ENCODE assay signal across 8 mouse cellular contexts in the genomic region with DNA sequence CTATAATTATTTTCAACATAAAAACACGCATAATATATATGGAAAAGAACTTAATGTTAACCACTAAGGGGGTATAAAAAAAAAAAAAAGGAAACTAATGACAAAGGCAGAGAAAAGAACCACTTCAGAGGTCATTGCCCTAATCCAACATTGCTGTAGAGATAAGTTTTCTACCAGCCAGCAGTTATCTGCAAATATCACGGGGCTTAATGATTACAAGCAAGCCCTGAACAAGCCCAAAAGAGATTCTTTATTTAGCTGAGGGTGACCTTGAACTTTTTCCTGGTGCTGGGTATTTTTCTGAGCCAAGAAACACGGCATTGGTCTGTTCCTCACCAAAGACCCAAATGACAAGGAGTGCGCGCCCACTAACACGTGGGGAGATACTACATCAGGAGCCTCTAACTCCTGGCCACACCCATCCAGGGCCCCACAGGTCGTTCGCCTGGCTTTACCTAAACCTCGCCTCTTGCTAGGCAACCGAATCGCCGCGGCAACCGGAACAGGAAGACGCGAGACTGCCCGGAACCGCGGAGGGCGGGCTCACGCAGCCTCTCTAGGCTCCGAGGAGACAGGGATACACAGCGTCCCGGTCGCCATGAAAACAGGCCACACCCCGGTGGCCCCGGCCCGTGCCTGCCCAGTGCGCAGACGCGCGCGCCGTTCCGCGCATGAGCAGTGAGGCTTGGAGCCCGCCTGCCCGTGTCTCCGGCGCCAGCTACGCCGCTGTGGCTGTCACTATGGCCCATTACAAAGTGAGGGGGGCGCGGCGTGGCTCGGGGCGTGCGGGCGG. TPM values are rescaled to one million over a fixed set of nuclear protein-coding genes. Genes with fewer than 3 reads are reported as not detected.
DNase-seq lines count a peak whose midpoint lies in the region; ATAC-seq and TF ChIP-seq lines count a peak whose summit lies in the region.

Gene Mycbp, plus strand, starts transcription at position 500 of the 793 bp plus-strand sequence.

- no peaks in the 10 kb centered on the region for H3K27me3 ChIP-seq in G1E (ENCODE audit: insufficient read depth, low read length)
- H3K27me3 ChIP-seq in forebrain, embryonic 16.5 days (replicated peaks; ENCODE audit: control insufficient read depth, insufficient read depth, low read length) = no peaks in the 10 kb centered on the region
- no peaks in the 10 kb centered on the region for H3K27me3 ChIP-seq in lung, embryonic 14.5 days (ENCODE audit: insufficient read depth, low read length)
- no peaks in the 10 kb centered on the region for H3K27me3 ChIP-seq in thymus, adult 2 months (ENCODE audit: control insufficient read depth, insufficient read depth, low read length)

- peaks cover 24% of the 10 kb centered on the region for H3K4me1 ChIP-seq in G1E (ENCODE audit: insufficient read depth, low read depth, low read length)
- H3K4me1 ChIP-seq in forebrain, embryonic 16.5 days (replicated peaks; ENCODE audit: control insufficient read depth, insufficient read depth, low read length) = peaks cover 12% of the 10 kb centered on the region; the same call in 1 of the 2 replicates
- peaks cover 5% of the 10 kb centered on the region; the same call in 1 of the 2 replicates for H3K4me1 ChIP-seq in lung, embryonic 14.5 days (ENCODE audit: insufficient read depth)
- no peaks in the 10 kb centered on the region for H3K4me1 ChIP-seq in olfactory bulb, adult 2 months (ENCODE audit: control insufficient read depth, insufficient read depth, low read length)
- no peaks in the 10 kb centered on the region for H3K4me1 ChIP-seq in thymus, adult 2 months (replicated peaks; ENCODE audit: control insufficient read depth, insufficient read depth, low read length)

- H3K4me3 ChIP-seq in G1E (ENCODE audit: low read depth, low read length) = peak within 1 kb of the TSS; percentile 84
- peak within 1 kb of the TSS; percentile 73 for H3K4me3 ChIP-seq in forebrain, embryonic 16.5 days (replicated peaks; ENCODE audit: low read length)
- peak within 1 kb of the TSS; percentile 84 for H3K4me3 ChIP-seq in layer of hippocampus, adult 2 months
- peak within 1 kb of the TSS; percentile 74 for H3K4me3 ChIP-seq in lung, embryonic 14.5 days (ENCODE audit: low read depth, low read length)
- peak within 1 kb of the TSS; percentile 77 for H3K4me3 ChIP-seq in olfactory bulb, adult 2 months (ENCODE audit: insufficient read depth, low read depth, low read length)
- peak within 1 kb of the TSS; percentile 72 for H3K4me3 ChIP-seq in thymus, adult 2 months (ENCODE audit: control insufficient read depth, insufficient read depth, low read length)

- peak; percentile 63; the same call in 1 of the 2 replicates for TF ChIP-seq POLR2A in olfactory bulb, adult 2 months (IDR thresholded peaks at IDR 0.05; ENCODE audit: insufficient read depth, low read depth, low read length)
- peak; percentile 42; the same call in 1 of the 2 replicates for TF ChIP-seq POLR2A in thymus, adult 2 months (IDR thresholded peaks at IDR 0.05; ENCODE audit: control insufficient read depth, extremely low read depth, insufficient read depth, low read length, poor library complexity)

- intact Hi-C loops in heart, postnatal 36 days (cut with DNase I) = loop anchor here (5.0 kb wide), 1 partner anchor 492 kb away; no protein-coding TSS in a partner anchor

- no peak for TF ChIP-seq CTCF in G1E (IDR thresholded peaks at IDR 0.05; ENCODE audit: low read depth, low read length)
- no peak for TF ChIP-seq CTCF in layer of hippocampus, adult 2 months (conservative IDR thresholded peaks at IDR 0.05)
- TF ChIP-seq CTCF in lung, embryonic 14.5 days (IDR thresholded peaks at IDR 0.05; ENCODE audit: low read depth) = no peak
- TF ChIP-seq CTCF in olfactory bulb, adult 2 months (IDR thresholded peaks at IDR 0.05; ENCODE audit: insufficient read depth, low read depth, low read length) = no peak
- peak; percentile 33 for TF ChIP-seq CTCF in thymus, adult 2 months (IDR thresholded peaks at IDR 0.05; ENCODE audit: borderline replicate concordance, control insufficient read depth, extremely low read depth, insufficient read depth, low read length, poor library complexity)

- no peaks in the 10 kb centered on the region for H3K9me3 ChIP-seq in G1E (replicated peaks)
- H3K9me3 ChIP-seq in forebrain, embryonic 16.5 days (ENCODE audit: control insufficient read depth, low read length) = no peaks in the 10 kb centered on the region
- H3K9me3 ChIP-seq in lung, embryonic 14.5 days (ENCODE audit: low read depth, low read length) = no peaks in the 10 kb centered on the region

- WGBS in forebrain, embryonic 16.5 days = 2% methylated on average over 49 of the region's 49 CpGs
- WGBS in lung, embryonic 14.5 days = 1% methylated on average over 49 of the region's 49 CpGs
- 1% methylated on average over 49 of the region's 49 CpGs for WGBS in olfactory bulb, adult 2 months
- WGBS in thymus, adult 2 months = 2% methylated on average over 49 of the region's 49 CpGs

- peak; percentile 97 for ATAC-seq in G1E (ENCODE audit: extremely low read depth, insufficient number of reproducible peaks, low FRiP score, poor library complexity, severe bottlenecking)
- peak; percentile 100 for ATAC-seq in forebrain, embryonic 16.5 days
- ATAC-seq in lung, embryonic 14.5 days (ENCODE audit: insufficient read depth) = peak; percentile 100

- peak within 1 kb of the TSS; percentile 91 for H3K4me2 ChIP-seq in forebrain, embryonic 16.5 days (ENCODE audit: low read length)
- peak within 1 kb of the TSS; percentile 77 for H3K4me2 ChIP-seq in lung, embryonic 14.5 days

- peaks cover 27% of the 10 kb centered on the region for H3K36me3 ChIP-seq in G1E (replicated peaks)
- peaks cover 2% of the 10 kb centered on the region; the same call in 1 of the 2 replicates for H3K36me3 ChIP-seq in forebrain, embryonic 16.5 days (ENCODE audit: control insufficient read depth, insufficient read depth)
- peaks cover 14% of the 10 kb centered on the region for H3K36me3 ChIP-seq in lung, embryonic 14.5 days (ENCODE audit: insufficient read depth)
- H3K36me3 ChIP-seq in thymus, adult 2 months (ENCODE audit: control insufficient read depth, insufficient read depth, low read length) = no peaks in the 10 kb centered on the region

- peak; percentile 96 for DNase-seq in G1E (ENCODE audit: low spot score)
- peak; percentile 99 to 100 for DNase-seq in cerebellum, adult 18-20 months
- DNase-seq in heart, postnatal 36 days = peak; percentile 99 to 100
- DNase-seq in layer of hippocampus, adult 2 months (ENCODE audit: low spot score in 2 of 2) = peak; percentile 98 to 100
- peak; percentile 99 for DNase-seq in lung, embryonic 14.5 days
- DNase-seq in thymus, adult 2 months = peak; percentile 100

- H3K9ac ChIP-seq in forebrain, embryonic 16.5 days (replicated peaks; ENCODE audit: low read depth, low read length) = peak within 1 kb of the TSS; percentile 69
- peak within 1 kb of the TSS; percentile 75 for H3K9ac ChIP-seq in lung, embryonic 14.5 days

- H3K27ac ChIP-seq in forebrain, embryonic 16.5 days (ENCODE audit: low read length) = no peak within 1 kb of the TSS
- peak within 1 kb of the TSS; percentile 89 for H3K27ac ChIP-seq in layer of hippocampus, adult 2 months
- H3K27ac ChIP-seq in lung, embryonic 14.5 days (ENCODE audit: low read depth) = peak within 1 kb of the TSS; percentile 72
- peak within 1 kb of the TSS; percentile 68 for H3K27ac ChIP-seq in olfactory bulb, adult 2 months (ENCODE audit: insufficient read depth, low read depth, low read length)
- H3K27ac ChIP-seq in thymus, adult 2 months (ENCODE audit: control insufficient read depth, insufficient read depth, low read length) = no peak within 1 kb of the TSS

RNA-seq across cellular contexts. Expression of gene Mycbp, which starts in this region (rescaled TPM):
- total RNA-seq in G1E (2014; fragmentation: Nextera tagmentation) (24.6 and 28.1 TPM in 2 replicates), G1E (2017) (26.6 and 27.2 TPM in 2 replicates)
- polyA plus RNA-seq in G1E (2012) = 14.5 and 47.3 TPM in 2 replicates
- polyA plus RNA-seq in forebrain, embryonic 16.5 days (2015; fragmentation: Nextera tagmentation; extraction: Ambion mirVana) = 34.1 and 38.8 TPM in 2 replicates
- total RNA-seq in heart, postnatal 36 days (2021) = 10 to 100 TPM; 23.0 to 25.6 TPM
- total RNA-seq in layer of hippocampus, adult 2 months (2021) = 10 to 100 TPM in 1 of 2 experiments, 1 to 10 TPM in 1; 9.9 to 11.3 TPM
- 61.5 and 81.4 TPM in 2 replicates for polyA plus RNA-seq in lung, embryonic 14.5 days (2014; fragmentation: Nextera tagmentation; extraction: Ambion mirVana)
- polyA plus RNA-seq in olfactory bulb, adult 2 months (2012; ENCODE audit: insufficient read depth, insufficient read length, low replicate concordance, missing spikeins) = not detected in 2 replicates
- 17.1 and 21.0 TPM in 2 replicates for polyA plus RNA-seq in thymus, adult 2 months (2012; rRNA removed)

Comparison
In these comparisons a context has a peak if more than half of its experiments do, and no peak if none do; other contexts are left out.
1. RNA of gene Mycbp (polyA plus RNA-seq): 61.5 to 81.4 TPM in lung, embryonic 14.5 days, 14.5 to 47.3 TPM in G1E, 34.1 to 38.8 TPM in forebrain, embryonic 16.5 days and 17.1 to 21.0 TPM in thymus, adult 2 months; not detected in olfactory bulb, adult 2 months; every median in the first group is over 10 times any median in the second.
2. H3K27ac ChIP-seq: peak in layer of hippocampus, adult 2 months (single experiment), lung, embryonic 14.5 days (single experiment) and olfactory bulb, adult 2 months (single experiment); none in forebrain, embryonic 16.5 days (single experiment) and thymus, adult 2 months (single experiment).
3. Peak in every context shown above with its lines, with median percentiles within 50 percentile points of each other: ATAC-seq, DNase-seq and H3K4me3 ChIP-seq.